Mouse (Mus musculus): ENCODE data around the gene Tspan33.

Tspan33 gene

DNA sequence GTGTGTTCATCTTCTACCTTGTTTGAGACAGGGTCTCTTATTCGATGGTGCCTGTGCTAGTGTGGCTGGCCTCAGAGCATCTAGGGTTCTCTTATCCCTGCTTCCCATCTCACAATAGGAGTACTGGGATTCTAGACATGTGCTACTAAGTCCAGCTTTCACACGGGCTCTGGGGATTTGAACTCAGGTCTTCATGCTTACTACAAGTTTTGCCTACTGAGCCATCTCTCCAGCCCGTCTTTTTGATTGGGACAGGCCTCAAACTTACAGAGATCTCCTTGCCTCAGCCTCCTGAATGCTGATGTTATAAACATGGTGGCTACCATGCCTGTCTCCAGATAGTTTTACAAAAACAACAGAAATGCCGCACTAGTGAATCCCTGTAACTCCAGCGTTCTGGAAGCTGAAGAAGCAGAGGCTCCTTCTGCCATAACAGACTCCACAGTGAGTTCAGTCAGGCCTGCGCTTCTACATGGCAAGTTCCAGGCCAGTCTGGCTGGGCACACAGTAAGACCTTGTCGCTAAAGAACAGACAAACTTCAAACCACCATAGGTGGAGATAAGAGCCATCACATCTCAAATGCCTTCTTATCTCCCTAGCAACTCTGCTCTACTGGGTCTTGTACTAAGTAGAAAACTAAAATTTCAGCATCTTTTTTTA is 5.2 kb downstream of the Tspan33 start:
- DNase-seq (ENCODE audit: low spot score) = no peak

DNA sequence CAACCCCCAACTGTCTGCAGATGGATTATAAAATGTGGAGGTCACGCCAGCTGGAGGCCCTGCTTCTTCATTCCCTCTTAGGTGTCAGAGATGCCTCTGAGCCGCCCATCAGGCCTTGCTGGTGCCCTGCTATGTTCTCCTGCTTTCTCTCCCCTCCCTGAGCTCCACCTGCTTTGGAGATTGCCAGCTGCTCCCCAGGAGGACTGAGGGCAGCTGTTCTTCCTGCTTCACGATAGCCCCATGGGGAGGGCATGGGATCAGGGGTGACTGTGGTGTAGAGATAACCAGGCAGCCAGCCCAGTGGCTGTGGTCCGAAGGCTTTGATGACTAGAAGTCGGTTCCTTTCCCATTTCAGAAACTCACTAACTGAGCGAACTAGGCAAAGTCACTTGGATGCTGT is 7.0 kb downstream of the Tspan33 start:
- no peak for DNase-seq (ENCODE audit: low spot score)

DNA sequence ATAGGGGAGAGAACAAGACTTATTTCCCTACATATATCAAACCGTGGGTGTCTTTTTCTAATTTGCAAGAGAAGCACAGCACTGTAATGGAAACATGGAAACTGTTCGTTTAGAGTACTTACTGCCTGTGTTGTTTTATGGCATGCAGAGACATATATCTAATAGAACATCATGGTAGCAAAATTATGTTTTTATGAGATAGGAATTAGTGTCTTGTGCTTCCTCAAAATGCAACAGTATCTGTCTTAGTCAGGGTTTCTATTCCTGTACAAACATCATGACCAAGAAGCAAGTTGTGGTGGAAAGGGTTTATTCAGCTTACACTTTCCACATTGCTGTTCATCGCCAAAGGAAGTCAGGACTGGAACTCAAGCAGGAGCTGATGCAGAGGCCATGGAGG is 8.1 kb downstream of the Tspan33 start:
- no peak for DNase-seq (ENCODE audit: low spot score)

DNA sequence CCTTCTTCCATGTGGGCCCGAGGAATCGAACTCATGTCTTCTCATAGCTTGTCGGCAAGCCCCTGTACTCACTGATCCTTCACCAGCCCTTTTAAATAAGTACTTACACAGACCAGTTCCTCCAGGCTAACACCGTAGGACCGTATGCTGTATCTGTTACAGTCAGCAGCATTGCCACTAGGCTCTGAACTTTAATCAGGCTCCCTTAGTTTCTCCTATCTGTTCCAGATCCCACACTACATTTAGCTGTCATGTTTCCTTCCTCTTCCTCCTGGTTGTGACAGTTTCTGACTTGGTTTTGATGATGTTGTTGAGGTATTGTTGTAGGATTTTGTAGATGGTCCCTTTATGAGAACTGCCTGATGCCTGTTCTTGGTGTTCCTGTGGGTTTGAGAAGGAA is 10.1 kb downstream of the Tspan33 start:
- no peak for DNase-seq (ENCODE audit: low spot score)

DNA sequence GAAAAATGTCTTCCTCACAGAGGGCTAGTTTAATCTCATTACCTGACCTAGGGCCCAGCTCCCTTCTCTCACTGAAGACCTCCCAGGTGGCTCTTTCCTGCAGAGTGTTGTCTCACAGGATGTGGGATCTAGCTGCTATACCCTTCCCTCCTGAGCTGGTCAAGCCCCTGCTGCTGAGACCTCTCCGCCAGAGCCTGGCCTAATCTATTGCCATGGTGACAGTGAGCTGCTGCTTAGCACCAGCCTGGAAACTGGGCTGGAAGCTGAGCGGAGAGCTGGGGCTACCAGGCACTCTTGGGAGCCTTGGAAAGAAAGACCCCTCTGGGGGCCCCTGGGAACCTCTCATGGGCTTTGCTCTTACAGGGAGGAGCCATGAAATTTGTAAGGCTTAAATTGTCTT is 13.9 kb downstream of the Tspan33 start:
- peak; percentile 66 for DNase-seq (ENCODE audit: low spot score)

DNA sequence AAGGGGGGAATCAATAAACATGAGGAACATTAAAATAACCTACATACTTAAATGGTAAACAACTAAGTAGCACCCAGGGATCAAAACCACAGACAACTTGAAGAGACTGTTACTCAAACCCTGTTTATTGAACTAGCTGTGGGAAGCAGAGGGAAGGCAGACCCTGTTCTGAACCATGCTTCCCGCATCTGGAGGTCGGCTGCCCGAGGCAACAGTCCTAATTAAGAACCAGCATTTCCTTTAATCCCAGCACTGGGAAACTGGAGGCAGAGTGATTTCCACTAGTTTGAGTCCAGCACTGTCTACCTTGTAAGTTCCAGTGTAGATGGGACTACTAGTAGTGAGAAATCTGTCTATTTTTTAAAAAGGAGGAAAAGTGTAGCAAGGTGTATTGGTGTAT is 17.3 kb downstream of the Tspan33 start:
- DNase-seq (ENCODE audit: low spot score) = no peak

DNA sequence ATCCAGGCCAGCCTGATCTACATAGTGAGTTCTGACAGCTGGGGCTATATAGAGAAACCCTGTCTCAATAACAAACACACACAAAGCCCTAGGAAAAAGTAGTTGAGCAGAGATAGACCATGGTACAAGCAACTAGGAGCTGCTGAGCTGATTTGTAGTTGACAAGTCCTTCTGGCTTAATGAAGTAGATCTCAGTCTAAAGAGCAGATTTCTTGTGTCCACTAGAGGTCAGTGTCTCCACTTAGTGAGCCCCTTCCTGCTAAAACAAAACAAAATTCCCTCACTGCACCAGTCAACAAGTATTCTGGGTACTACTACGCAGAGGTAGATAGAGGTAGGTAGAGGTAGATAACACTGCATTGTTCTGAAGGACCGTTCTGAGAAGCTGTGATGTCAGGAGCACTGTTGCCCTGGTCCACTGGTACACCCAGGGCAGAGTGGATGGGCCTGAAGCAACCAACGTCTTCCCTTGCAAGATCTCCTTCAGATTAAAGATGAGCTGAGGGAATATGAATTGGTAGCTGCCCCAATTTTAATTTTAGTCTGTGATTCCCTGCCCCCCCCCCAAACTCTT is 18.1 kb downstream of the Tspan33 start:
- DNase-seq (ENCODE audit: low spot score) = peak; percentile 84

DNA sequence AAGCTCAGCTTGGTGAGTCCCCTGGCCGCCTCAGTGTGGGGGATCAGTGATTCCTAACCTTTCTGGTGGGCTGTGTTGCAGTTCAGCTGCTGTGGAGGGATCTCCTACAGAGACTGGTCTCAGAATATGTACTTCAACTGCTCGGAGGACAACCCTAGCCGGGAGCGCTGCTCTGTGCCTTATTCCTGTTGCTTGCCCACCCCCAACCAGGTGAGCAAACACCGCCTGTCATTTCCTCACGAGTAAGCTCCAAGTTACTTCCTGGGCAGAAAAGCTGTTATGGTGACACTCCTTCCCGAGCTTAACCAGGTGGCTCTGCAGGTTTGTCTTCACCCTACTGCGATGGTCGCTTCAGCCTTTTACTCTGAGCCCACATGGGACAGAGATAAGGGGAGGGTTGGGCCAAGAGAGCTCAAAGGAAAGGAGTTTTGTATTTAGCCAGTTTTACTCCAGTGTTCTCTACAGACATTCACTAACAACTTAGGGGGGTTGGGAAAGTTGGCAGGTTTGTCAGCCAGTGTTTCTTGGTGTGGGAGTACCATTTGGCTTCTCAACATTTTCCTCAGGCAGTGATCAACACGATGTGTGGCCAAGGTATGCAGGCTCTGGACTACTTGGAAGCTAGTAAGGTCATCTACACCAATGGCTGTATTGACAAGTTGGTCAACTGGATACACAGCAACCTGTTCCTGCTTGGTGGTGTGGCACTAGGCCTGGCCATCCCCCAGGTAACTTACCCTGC is 22.8 kb downstream of the Tspan33 start:
- DNase-seq (ENCODE audit: low spot score) = no peak

DNA sequence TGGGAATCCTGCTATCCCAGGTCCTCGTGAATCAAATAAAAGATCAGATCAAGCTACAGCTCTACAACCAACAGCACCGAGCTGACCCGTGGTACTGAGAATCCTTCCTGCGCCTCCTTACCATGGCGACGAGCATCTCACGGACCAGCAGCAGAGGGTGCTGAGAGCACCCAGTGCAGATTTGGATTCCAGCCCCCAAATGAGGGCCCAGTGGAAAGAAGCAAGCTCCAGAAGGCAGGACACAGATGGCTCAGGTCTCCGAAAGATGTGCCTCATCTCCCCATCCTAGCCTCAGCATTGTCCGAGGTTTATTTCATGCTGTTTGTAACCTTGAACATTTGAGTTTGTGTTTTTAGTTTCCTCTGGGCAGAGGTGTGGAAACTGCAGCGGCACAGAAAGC is 23.5 kb downstream of the Tspan33 start:
- DNase-seq (ENCODE audit: low spot score) = no peak

DNA sequence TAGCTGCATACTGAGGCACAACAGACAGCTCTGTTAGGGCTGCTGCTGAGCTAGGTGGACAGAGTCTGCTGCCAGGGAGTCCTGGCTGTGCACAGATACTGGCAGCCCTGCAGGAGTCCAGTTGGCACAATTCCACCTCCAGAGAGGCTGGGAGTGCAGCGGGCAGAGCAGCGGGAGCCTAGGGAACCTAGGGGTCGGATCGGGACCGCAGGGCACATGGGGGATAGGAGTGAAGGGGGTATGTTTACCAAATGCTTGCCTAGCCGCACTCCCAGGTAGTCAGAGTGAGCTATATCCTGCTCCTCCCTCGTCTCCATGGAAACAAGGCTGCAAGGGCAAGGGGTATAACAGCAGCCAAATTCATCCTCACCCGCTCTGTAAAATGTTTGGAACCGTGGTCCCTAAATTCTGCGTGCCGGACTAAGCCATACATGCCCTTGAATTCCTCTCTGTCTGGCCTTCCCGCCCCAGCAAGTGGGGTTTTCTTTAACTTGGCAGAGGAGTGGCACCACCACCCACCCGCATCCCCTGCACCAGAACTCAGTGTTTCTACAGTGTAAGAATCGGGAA is 24.0 kb downstream of the Tspan33 start:
- peak; percentile 46 for DNase-seq (ENCODE audit: low spot score)

DNA sequence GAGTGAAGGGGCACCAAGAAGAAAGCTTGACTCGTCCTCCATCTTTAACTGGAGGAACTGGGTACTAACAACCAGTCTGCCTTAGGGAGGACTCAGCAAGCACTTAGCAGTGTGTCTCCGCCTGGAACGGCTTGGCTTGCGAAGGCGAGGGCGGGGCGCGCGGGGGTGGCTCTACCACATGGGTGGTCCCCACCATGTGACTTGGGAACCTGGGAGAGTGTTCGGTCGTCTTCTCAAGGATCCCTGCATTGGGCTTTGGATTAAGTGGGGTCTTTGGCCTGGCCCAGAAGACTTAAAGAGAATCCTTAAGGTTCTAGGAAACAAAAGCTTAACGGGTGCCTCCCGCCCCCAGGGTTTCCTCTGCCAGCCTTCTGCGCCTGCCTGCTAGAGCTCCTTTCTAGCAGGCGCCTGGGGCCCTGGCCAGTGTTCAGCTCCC is 24.9 kb downstream of the Tspan33 start:
- DNase-seq (ENCODE audit: low spot score) = peak; percentile 76

DNA sequence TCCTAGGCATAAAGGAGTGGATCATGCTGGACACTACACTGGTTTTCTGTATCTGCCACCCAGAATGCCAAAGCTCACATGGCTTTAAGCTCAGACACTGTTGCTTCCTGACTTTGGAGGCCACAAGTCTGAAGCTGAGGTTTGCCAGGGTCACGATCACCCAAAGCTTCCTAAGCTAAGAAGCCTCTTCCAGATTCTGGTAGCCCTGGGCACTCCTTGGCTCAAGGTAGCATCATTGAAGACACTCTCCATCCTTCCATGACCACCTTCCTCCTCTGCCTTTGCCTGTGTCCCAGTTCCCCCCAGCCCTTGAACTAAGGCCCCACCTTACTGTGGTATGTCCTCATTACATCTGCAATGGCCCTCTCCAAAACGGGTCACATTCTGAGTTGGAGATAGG is 27.9 kb downstream of the Tspan33 start:
- no peak for DNase-seq (ENCODE audit: low spot score)

DNA sequence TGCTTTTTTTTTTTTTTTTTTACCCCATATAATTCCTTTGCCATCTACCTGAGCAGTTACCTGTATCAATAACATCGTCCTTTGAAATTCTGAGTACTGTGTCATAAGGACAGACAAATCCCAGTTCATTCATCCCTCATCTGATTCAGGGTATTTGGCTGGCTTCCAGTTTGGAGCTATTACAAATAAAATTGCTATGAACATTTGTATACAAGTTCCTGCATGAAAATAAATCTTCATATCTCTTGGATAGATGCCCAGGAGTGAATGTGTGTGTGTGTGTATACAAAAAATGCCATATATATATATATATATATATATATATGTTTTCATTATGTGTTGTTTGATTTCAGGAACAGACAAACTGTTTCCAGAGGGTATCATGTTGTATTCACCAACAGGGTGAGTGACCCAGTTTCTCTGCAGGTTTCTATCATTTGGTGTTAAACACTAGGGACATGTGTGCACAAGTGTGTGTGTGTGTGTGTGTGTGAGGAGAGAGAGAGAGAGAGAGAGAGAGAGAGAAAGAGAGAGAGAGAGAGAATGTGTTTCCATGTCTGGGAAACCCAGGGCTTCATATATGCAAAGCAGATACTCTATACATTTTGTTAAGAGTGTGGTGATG is 32.7 kb downstream of the Tspan33 start:
- DNase-seq (ENCODE audit: low spot score) = no peak

DNA sequence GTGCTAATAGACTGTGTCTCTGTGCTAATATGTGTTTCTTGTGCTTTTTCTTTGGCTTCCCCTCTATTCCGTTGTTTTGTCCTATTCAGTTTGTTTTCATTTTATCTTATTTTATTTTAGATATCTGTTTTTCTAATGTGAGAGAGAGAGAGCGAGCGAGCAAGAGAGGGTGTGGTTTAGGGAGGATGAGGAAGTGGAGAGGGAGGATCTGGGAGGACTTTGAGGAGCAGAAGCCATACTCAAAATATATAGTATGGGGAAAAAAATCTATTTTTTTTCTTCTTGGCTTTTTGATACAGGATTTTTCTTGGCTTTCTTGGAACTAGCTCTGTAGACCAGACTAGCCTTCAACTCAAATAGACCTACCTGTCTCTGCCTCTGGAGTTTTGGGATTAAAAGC is 34.0 kb downstream of the Tspan33 start:
- DNase-seq (ENCODE audit: low spot score) = no peak

DNA sequence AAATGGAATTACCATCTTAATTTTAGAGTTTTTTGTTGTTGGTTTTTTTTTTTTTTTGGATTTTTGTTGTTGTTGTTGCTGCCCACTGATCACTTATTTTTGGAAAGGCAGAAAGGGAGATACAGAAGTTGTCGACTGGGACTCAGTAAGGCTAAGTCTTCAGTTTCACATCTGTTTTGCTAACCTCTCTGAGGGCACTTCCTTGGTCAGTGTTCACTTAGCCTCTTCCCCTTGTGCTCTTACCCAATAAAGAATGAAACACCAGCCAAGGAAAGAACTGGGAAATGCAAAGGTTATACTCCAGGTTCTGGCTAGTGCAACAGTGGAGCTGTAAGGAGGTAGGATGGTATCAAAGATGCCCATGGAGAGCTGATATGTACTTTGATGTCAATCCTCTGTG is 35.5 kb downstream of the Tspan33 start:
- DNase-seq (ENCODE audit: low spot score) = no peak

DNA sequence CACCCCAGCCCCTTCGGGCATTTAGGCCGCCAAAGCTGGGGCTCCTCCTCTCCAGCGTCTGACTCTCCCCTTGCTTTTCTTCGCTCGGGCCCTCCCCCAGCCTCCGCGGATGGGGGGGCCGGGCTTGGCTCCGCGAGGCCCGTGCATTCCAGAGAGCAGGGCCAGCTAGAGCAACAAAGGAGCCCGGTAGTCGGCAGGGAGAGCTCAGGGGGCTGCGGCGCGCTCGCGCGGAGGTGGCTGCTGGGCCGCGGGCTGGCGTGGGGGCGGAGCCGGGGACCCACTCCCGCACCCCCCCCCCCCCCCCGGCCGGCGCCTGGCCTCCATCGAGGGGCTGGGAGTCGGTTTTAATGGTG is 41.3 kb downstream of the Tspan33 start, which contains the start of gene Smo:
Gene Smo, plus strand, starts transcription at position 168 of the 353 bp plus-strand sequence.
- peak; percentile 92 for DNase-seq (ENCODE audit: low spot score)

DNA sequence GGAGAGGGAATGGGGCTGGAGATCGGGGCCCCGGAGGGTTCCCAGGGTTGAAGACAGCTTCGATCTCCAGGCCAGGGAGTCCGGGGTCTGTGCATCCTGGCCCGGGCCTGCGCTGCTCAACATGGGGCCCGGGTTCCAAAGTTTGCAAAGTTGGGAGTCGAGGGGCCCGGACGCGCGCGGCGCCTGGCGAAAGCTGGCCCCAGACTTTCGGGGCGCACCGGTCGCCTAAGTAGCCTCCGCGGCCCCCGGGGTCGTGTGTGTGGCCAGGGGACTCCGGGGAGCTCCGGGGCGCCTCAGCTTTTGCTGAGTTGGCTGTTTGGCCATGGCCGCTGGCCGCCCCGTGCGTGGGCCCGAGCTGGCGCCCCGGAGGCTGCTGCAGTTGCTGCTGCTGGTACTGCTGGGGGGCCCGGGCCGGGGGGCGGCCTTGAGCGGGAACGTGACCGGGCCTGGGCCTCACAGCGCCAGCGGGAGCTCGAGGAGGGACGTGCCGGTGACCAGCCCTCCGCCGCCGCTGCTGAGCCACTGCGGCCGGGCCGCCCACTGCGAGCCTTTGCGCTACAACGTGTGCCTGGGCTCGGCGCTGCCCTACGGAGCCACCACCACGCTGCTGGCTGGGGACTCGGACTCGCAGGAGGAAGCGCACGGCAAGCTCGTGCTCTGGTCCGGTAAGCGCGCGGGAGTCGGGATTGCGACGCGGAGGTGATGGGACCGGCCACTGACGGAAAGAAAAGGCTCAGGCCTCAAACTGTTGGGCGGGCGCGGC is 41.8 kb downstream of the Tspan33 start:
- peak; percentile 73 for DNase-seq (ENCODE audit: low spot score)

DNA sequence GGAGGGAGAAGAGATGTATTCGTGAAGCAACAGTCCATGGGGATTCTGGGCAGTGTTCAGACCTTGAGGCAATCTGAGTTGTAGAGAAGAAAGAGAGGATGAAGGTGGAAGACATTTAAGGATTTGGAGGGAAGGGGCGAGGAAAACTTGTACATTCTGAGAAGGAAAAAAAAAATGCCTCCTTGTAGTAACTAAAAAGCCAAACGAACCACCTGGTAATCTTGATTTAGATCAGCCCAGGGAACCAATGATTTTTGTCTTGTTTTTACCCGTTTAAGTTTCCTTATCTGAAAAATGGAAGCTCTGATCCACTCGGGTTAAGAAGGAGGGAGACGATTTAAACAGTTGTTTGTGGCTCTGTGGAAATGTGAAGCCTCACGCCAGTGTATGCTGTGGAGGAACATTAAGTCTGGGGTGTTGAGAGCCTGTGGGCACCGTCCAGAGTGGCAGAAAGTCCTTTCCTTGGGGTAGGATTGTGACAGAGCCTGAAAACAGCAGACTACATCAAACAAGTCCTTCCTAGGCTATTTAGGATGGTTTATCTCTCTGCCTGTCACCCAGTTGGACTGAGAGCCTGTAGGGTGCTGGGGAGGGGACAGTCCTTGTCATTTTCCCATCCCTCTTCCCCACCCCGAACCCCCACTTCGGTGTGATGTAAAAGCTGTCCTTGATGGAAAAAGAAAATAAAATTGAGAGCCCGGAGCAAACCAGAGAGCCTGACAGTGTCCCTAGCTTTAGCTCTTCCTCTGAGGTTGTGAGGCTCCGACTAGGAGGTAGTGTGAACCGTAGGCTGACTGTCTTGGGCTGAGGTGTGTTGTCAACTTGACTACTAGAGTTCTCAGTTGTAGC is 42.8 kb downstream of the Tspan33 start:
- DNase-seq (ENCODE audit: low spot score) = no peak

DNA sequence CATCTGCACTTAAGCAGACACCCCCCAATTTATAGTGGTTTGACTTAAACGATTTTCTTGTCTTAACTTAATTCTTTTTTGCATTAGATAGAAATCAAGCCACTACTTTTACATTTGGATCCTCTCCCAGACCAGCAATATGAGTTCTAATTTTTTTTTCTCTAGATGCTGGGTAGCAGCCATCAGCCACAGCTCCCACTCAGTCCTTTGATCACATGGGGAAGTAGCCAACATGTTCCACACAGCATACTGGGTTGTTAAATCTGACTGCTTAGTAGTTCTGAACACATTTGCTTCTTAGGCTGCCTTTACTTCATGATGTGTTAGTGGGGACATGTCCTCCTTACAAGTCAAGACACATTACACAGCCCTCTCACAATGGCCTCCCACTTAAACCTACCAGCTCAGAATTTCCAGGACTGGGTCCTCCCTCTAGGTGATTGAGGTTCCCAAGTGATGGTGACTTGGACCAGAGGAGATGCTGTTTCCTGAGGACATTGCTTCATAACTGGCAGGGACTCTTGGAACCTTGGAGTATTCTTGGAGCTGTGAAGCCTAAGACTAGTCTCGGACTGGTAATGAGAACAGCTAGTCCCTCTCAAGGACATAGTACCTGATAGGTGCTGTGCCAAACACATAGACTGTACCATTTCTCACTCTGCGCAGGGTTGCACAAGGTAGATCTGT is 57.6 kb downstream of the Tspan33 start:
- DNase-seq (ENCODE audit: low spot score) = no peak

DNA sequence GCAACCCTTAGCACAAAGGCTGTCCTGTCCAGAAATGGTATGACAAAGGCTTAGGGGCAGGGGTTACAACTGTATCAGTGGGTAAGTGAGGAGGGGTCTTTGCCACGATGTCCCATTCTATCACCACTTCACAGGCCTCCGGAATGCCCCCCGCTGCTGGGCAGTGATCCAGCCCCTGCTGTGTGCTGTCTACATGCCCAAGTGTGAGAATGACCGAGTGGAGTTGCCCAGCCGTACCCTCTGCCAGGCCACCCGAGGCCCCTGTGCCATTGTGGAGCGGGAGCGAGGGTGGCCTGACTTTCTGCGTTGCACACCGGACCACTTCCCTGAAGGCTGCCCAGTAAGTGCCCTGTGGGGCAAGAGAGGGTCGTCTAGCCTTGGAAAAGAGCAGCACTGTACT is 59.3 kb downstream of the Tspan33 start:
- DNase-seq (ENCODE audit: low spot score) = no peak
